In genomic region chr13:31475845-31476244, GRCm38 (mm10) we compare ENCODE assay signal across 11 mouse cellular contexts.
DNase-seq lines count a peak whose midpoint lies in the region; ATAC-seq lines count a peak whose summit lies in the region.
"Had no signal": no experiment of that assay in that cellular context is flagged by ENCODE, and none has a peak within 500 bp of the region (broad histone marks: within the 10 kb centered on the region; RNA-seq: fewer than 3 reads in every experiment).

No protein-coding gene starts in this region.

- DNase-seq in cerebellum, postnatal 14 days, result peak; percentile 78 to 80
- DNase-seq in cerebellum, adult 9-10 months, result no peak
- peak; percentile 13 to 34 for DNase-seq in kidney, postnatal 36 days
- no peak for DNase-seq in kidney, adult 8-10 months
- peak; percentile 14 to 18 for DNase-seq in heart, postnatal 14 days
- peak; percentile 50 to 54 for DNase-seq in right cerebral cortex, postnatal 10 days (ENCODE audit: low spot score in 2 of 2)
- DNase-seq in urinary bladder, postnatal 10 days (ENCODE audit: low spot score), result no peak

- 80% methylated on average over 3 of the region's 3 CpGs for WGBS in forebrain, embryonic 13.5 days

- H3K27me3 ChIP-seq in forebrain, embryonic 13.5 days, result no peaks in the 10 kb centered on the region
- H3K27me3 ChIP-seq: liver, embryonic 15.5 days had no signal

- H3K4me3 ChIP-seq in forebrain, embryonic 13.5 days, result no peak overlapping the region
- H3K4me3 ChIP-seq: liver, embryonic 15.5 days had no signal

- no peaks in the 10 kb centered on the region for H3K4me1 ChIP-seq in forebrain, embryonic 13.5 days
- H3K4me1 ChIP-seq: liver, embryonic 15.5 days had no signal

- no peak overlapping the region for H3K9ac ChIP-seq in forebrain, embryonic 13.5 days
- H3K9ac ChIP-seq: liver, embryonic 15.5 days had no signal

- no peak for ATAC-seq in forebrain, embryonic 13.5 days
- ATAC-seq: activated CD4-positive, CD25-positive, alpha-beta regulatory T cell, adult 4 months; CD4-positive, CD25-positive, alpha-beta regulatory T cell, adult 4 months had no signal

- no peaks in the 10 kb centered on the region for H3K36me3 ChIP-seq in forebrain, embryonic 13.5 days (ENCODE audit: poor library complexity, severe bottlenecking)
- H3K36me3 ChIP-seq: liver, embryonic 15.5 days had no signal

- no peak overlapping the region for H3K4me2 ChIP-seq in forebrain, embryonic 13.5 days
- H3K4me2 ChIP-seq: liver, embryonic 15.5 days had no signal

- intact Hi-C loops in heart, postnatal 14 days (cut with DNase I), result no loop called here

- no peaks in the 10 kb centered on the region for H3K9me3 ChIP-seq in forebrain, embryonic 13.5 days (replicated peaks)
- H3K9me3 ChIP-seq: liver, embryonic 15.5 days had no signal

- no peak overlapping the region for H3K27ac ChIP-seq in forebrain, embryonic 13.5 days
- H3K27ac ChIP-seq: liver, embryonic 15.5 days had no signal

Comparison
In these comparisons a context has a peak if more than half of its experiments do, and no peak if none do; other contexts are left out.
1. DNase-seq: peak in cerebellum, postnatal 14 days (2 of 2), kidney, postnatal 36 days (2 of 2), heart, postnatal 14 days (2 of 2) and right cerebral cortex, postnatal 10 days (2 of 2); none in cerebellum, adult 9-10 months (single experiment), kidney, adult 8-10 months (0 of 2) and urinary bladder, postnatal 10 days (single experiment).